Mouse (Mus musculus) thymus, adult 2 months (tissue): ENCODE data around the gene Il25.

Experiments used
- CTCF ChIP-seq: fragments of 200-500 bp; IDR thresholded peaks from 2 replicates; pipeline ENCODE4 v1.5.1; 2012; ENCODE audit warnings: mild to moderate bottlenecking, control low read depth, low read length, moderate library complexity, borderline replicate concordance; ENCODE audit not compliant: control insufficient read depth, poor library complexity, insufficient read depth; ENCODE audit errors: extremely low read depth
- POLR2A ChIP-seq: fragments of 200-500 bp; IDR thresholded peaks from 2 replicates; pipeline ENCODE4 v1.6.1; 2012; ENCODE audit warnings: mild to moderate bottlenecking, low read length, control low read depth, moderate library complexity; ENCODE audit not compliant: control insufficient read depth, poor library complexity, insufficient read depth; ENCODE audit errors: extremely low read depth

DNA sequence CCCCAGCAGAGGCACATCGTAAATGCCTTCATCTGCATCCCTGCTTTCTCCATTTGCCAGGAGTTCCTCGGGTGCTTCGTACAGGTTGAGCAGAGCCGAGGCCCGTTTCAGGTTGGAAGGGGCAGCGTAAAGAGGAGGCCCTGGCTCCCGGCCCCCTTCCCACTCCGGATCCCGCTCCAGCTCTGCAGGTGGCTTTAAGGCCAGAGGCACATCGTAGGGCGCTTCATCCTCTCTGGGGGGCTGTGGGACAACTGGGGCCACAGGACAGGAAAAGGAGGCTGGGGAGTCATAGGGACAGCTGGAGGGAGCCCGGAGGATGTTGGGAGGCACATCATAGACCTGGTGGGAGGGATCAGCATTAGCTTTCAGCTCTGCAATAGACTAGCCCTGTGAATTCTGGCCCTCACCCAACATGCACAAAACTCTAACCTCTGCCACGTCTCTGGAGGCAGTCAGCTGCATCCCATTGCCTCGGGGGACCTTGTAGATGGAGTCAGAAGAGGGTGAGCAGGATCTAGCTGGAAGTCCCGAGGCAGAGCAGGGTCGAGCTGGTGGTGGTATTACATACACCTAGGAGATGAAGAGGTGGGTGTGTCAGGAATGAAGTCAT is 12.3 kb upstream of the Il25 start:
- TF ChIP-seq POLR2A (no peak), CTCF (no peak)
